Mouse (Mus musculus) intestine, embryonic 14.5 days (tissue): ENCODE data around the gene Gngt2. TPM values are rescaled to one million over a fixed set of nuclear protein-coding genes. Genes with fewer than 3 reads are reported as not detected.

Source experiments
- ATAC-seq: fragments of 200-750 bp; cut with Nextera tagmentation; replicated peaks from 2 replicates; pipeline ENCODE4 v1.8.0; 2017; ENCODE audit warnings: low read depth, moderate number of reproducible peaks, moderate TSS enrichment, moderate library complexity; ENCODE audit not compliant: low FRiP score, low TSS enrichment
- DNase-seq: peaks from one replicate; pipeline ENCODE4 v3.0.0-alpha.2; 2018; ENCODE audit warnings: low spot score
- H3K27ac ChIP-seq: fragments of 300-500 bp; sonication (generic); 2 replicates; pipeline ENCODE4 v1.5.1; 2014; ENCODE audit warnings: low read depth, mild to moderate bottlenecking, control low read depth
- H3K27me3 ChIP-seq: fragments of 300-500 bp; sonication (generic); replicated peaks from 2 replicates; pipeline ENCODE4 v1.6.1; 2014; ENCODE audit warnings: low read length, control low read depth; ENCODE audit not compliant: control insufficient read depth, insufficient read depth
- H3K36me3 ChIP-seq: fragments of 300-500 bp; sonication (generic); 2 replicates; pipeline ENCODE4 v1.6.1; 2014; ENCODE audit warnings: low read length, control low read depth; ENCODE audit not compliant: control insufficient read depth, insufficient read depth
- H3K4me1 ChIP-seq: fragments of 300-500 bp; sonication (generic); replicated peaks from 2 replicates; pipeline ENCODE4 v1.6.1; 2014; ENCODE audit warnings: low read length, control low read depth, mixed read lengths; ENCODE audit not compliant: control insufficient read depth, insufficient read depth
- H3K4me2 ChIP-seq: fragments of 300-500 bp; sonication (generic); 2 replicates; pipeline ENCODE4 v1.6.1; 2014; ENCODE audit warnings: low read length
- H3K4me3 ChIP-seq: fragments of 300-500 bp; sonication (generic); 2 replicates; pipeline ENCODE4 v1.5.1; 2014; ENCODE audit warnings: low read depth, low read length, control low read depth, mixed read lengths
- H3K9ac ChIP-seq: fragments of 300-500 bp; sonication (generic); 2 replicates; pipeline ENCODE4 v1.6.1; 2014; ENCODE audit warnings: mild to moderate bottlenecking, low read length
- H3K9me3 ChIP-seq: fragments of 300-500 bp; sonication (generic); 2 replicates; pipeline ENCODE4 v1.6.1; 2016; ENCODE audit warnings: low read length, control low read depth; ENCODE audit not compliant: control insufficient read depth
- WGBS: fragments of 180-500 bp; shearing (Covaris S2); extraction: QIAGEN DNeasy Blood & Tissue Kit; methylation state at CpG from one replicate; pipeline ENCODE4 v1.1.7; 2014; 5-methylcytosine and 5-hydroxymethylcytosine counted together
- polyA plus RNA-seq: library from polyadenylated mRNA; unstranded; fragments of >200 nt; fragmentation: Nextera tagmentation; extraction: Ambion mirVana; gene quantifications from 2 replicates; pipeline ENCODE4 v1.2.1, GENCODE M21; 2014

Gngt2 gene
- polyA plus RNA-seq, 1 experiment from 2014 or later: 17.2 TPM

- Histone ChIP-seq H3K4me1 (peaks cover 13% of the 10 kb centered on the region), H3K27ac (no peak overlapping the region), H3K36me3 (no peaks in the 10 kb centered on the region), H3K27me3 (no peaks in the 10 kb centered on the region), H3K9me3 (no peaks in the 10 kb centered on the region), H3K4me2 (no peak overlapping the region), H3K9ac (no peak overlapping the region), H3K4me3 (no peak overlapping the region)
- no peak for DNase-seq
- WGBS: 79% methylated on average over 4 of the region's 4 CpGs
- ATAC-seq: no peak
Observed at GRCm38 (mm10) chr11:95857306-95857705, 20.3 kb downstream of the Gngt2 start.

DNA sequence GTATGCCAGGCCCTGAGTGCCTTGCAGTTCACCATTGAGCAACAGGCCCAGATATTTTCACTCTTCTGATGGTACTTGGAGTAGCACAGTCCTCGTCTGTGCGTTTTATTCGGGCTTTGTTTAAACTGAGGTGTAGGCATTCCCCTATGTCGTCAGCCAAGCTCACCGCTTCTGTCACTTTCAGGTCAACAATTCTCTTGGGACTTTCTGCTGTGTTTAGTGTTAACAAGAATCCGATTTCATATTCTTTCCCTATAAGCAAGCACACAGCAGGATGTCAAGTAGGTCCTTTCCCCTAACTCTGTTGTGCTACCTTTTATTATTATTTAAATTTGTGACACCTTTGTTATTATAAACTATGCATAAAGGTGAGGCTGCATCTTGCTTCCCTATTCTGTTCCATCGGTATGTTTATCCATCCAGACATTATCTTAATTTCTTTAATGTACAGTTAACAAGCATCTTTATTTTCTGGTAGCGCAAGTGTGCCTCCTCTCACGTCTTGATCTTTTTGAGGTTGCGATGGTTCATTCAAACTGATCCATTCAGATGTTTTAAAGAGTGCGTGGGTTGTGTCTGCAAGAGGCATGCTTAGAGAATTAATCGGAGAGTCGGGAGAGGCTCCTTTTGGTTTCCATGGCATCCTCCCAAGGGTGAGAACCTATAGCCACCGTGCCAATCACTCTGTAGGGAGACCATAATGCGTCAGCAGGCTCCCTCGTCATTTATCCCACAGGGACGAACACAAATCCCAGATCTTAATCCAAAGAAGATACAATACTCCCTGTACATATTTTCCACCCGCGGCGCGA is 20.9 kb downstream of the Gngt2 start:
- Histone ChIP-seq H3K9me3 (no peaks in the 10 kb centered on the region), H3K4me1 (peaks cover 13% of the 10 kb centered on the region), H3K27me3 (no peaks in the 10 kb centered on the region), H3K4me3 (peak overlapping the region; percentile 84), H3K36me3 (no peaks in the 10 kb centered on the region), H3K9ac (peak overlapping the region; percentile 56), H3K27ac (peak overlapping the region; percentile 94), H3K4me2 (peak overlapping the region; percentile 82)
- WGBS: 18% methylated on average over 21 of the region's 21 CpGs
- ATAC-seq (no peak), DNase-seq (no peak)

GRCm38 (mm10) chr11:95858528-95859467 is 21.8 kb downstream of the Gngt2 start:
- ATAC-seq: peak; percentile 97
- H3K4me2 ChIP-seq: peak overlapping the region; percentile 82
- DNase-seq: peak; percentile 99
- peak overlapping the region; percentile 66 for H3K9ac ChIP-seq
- peak overlapping the region; percentile 94 for H3K27ac ChIP-seq
- peaks cover 13% of the 10 kb centered on the region for H3K4me1 ChIP-seq
- under 1% methylated on average over 58 of the region's 58 CpGs for WGBS
- H3K9me3 ChIP-seq: no peaks in the 10 kb centered on the region
- peak overlapping the region; percentile 84 for H3K4me3 ChIP-seq
- H3K36me3 ChIP-seq: no peaks in the 10 kb centered on the region
- no peaks in the 10 kb centered on the region for H3K27me3 ChIP-seq

DNA sequence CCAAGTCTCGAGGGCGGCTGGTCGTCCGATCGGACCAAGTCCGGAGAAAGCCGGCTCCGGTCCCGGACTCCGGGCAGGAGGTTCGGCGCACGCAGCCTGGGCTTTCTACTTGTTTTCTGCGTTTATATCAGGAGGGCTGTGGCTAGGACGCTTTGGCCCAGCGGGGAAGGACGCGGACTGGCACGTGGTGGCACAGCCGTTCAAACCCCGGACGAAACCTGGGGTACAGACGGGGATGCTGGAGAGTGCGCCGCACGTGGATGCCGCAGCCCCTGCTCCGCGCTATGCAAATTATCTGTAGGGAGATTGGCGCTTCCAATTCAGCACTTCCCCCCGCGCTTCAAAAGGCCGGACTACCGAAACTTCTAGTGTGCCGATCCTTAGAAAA is 22.4 kb downstream of the Gngt2 start:
- DNase-seq: peak; percentile 93
- under 1% methylated on average over 35 of the region's 35 CpGs for WGBS
- H3K9ac ChIP-seq: peak overlapping the region; percentile 66
- H3K4me1 ChIP-seq: peaks cover 13% of the 10 kb centered on the region
- peak overlapping the region; percentile 94 for H3K27ac ChIP-seq
- no peaks in the 10 kb centered on the region for H3K27me3 ChIP-seq
- H3K4me3 ChIP-seq: peak overlapping the region; percentile 84
- ATAC-seq: peak; percentile 66
- no peaks in the 10 kb centered on the region for H3K36me3 ChIP-seq
- peak overlapping the region; percentile 82 for H3K4me2 ChIP-seq
- H3K9me3 ChIP-seq: no peaks in the 10 kb centered on the region

DNA sequence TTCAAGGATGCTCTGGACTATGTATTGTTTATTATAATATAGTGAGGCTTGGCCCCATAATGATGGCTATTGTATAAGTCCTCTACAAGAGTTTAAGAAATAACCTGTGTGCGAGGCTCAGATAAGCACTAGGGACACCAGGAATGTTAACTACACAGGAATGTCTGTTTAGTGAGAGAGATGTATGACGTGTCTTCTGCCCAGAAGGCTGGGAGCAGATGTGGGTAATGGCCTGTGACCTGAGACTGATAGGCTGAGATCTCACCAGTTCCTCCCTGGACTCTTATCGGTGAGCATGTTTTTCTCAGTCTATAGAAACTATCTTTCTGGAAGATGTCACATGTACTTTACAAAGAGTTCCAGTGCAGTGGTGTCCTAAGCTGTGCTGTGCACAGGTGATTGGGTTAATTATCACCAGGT is 23.1 kb downstream of the Gngt2 start:
- 12% methylated on average over 3 of the region's 3 CpGs for WGBS
- H3K9ac ChIP-seq: peak overlapping the region; percentile 66
- ATAC-seq (no peak), DNase-seq (no peak)
- H3K4me3 ChIP-seq: peak overlapping the region; percentile 84
- no peaks in the 10 kb centered on the region for H3K9me3 ChIP-seq
- no peaks in the 10 kb centered on the region for H3K27me3 ChIP-seq
- H3K27ac ChIP-seq: no peak overlapping the region
- no peaks in the 10 kb centered on the region for H3K36me3 ChIP-seq
- H3K4me2 ChIP-seq: peak overlapping the region; percentile 82
- H3K4me1 ChIP-seq: peaks cover 13% of the 10 kb centered on the region

GRCm38 (mm10) chr11:95861397-95861796 is 24.4 kb downstream of the Gngt2 start:
- H3K27me3 ChIP-seq: no peaks in the 10 kb centered on the region
- no peak overlapping the region for H3K27ac ChIP-seq
- H3K4me1 ChIP-seq: peaks cover 13% of the 10 kb centered on the region
- H3K4me3 ChIP-seq: no peak overlapping the region
- H3K4me2 ChIP-seq: no peak overlapping the region
- 93% methylated on average over 8 of the region's 8 CpGs for WGBS
- H3K9ac ChIP-seq: no peak overlapping the region
- DNase-seq (no peak), ATAC-seq (no peak)
- no peaks in the 10 kb centered on the region for H3K9me3 ChIP-seq
- H3K36me3 ChIP-seq: no peaks in the 10 kb centered on the region

- H3K4me1 ChIP-seq: no peaks in the 10 kb centered on the region
- H3K27me3 ChIP-seq: no peaks in the 10 kb centered on the region
- H3K4me3 ChIP-seq: no peak overlapping the region
- H3K9ac ChIP-seq: no peak overlapping the region
- no peaks in the 10 kb centered on the region for H3K9me3 ChIP-seq
- ATAC-seq (no peak), DNase-seq (no peak)
- H3K27ac ChIP-seq: no peak overlapping the region
- no peaks in the 10 kb centered on the region for H3K36me3 ChIP-seq
- 69% methylated on average over 4 of the region's 4 CpGs for WGBS
- H3K4me2 ChIP-seq: no peak overlapping the region
Observed at GRCm38 (mm10) chr11:95869442-95869841, 32.4 kb downstream of the Gngt2 start.

DNA sequence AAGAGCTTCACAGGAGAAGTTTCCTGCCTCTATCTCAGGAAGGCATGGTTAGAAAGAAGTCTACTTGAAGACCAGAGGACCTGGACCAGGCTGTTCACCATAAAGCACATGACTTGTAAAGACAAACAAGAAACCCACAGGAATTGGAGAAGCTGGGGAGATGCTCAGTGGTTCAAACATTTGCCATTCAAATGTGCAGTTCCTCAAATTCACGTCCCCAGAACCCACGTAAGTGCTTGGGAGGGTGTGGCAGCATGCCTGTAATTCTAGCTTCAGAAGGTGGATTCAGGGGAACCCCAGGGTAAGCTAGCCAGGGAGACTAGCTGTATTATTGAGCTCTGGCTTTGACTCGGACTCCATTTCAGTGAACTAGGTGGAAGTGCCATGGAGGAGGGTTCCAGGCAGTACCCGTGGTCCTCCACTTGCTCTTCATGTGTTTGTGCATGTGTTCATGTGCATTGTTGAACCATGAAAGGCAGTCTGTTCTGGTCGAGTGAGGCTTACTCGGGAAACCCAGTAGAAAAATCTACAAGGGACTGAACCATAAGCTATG is 33.0 kb downstream of the Gngt2 start:
- no peaks in the 10 kb centered on the region for H3K4me1 ChIP-seq
- H3K9me3 ChIP-seq: no peaks in the 10 kb centered on the region
- DNase-seq (no peak), ATAC-seq (no peak)
- H3K27ac ChIP-seq: no peak overlapping the region
- WGBS: 70% methylated on average over 6 of the region's 6 CpGs
- H3K36me3 ChIP-seq: no peaks in the 10 kb centered on the region
- H3K4me3 ChIP-seq: no peak overlapping the region
- H3K9ac ChIP-seq: no peak overlapping the region
- H3K27me3 ChIP-seq: no peaks in the 10 kb centered on the region
- no peak overlapping the region for H3K4me2 ChIP-seq
